Mouse (Mus musculus) neural tube, embryonic 11.5 days (tissue): ENCODE data around the gene Gm20388. TPM values are rescaled to one million over a fixed set of nuclear protein-coding genes. Genes with fewer than 3 reads are reported as not detected.
"Not testable (repeated sequence)": the region's sequence is repeated elsewhere in the genome, so short reads cannot be mapped to it uniquely, and the experiment has no call there.

ENCODE experiments used
- ATAC-seq: fragments of 200-750 bp; cut with Nextera tagmentation; 2 replicates; pipeline ENCODE4 v1.8.0; 2017; ENCODE audit warnings: moderate number of reproducible peaks, mild to moderate bottlenecking, moderate TSS enrichment, moderate library complexity; ENCODE audit not compliant: insufficient read depth, low FRiP score, low TSS enrichment
- DNase-seq: peaks from one replicate; pipeline ENCODE4 v3.0.0-alpha.2; 2015; ENCODE audit warnings: low spot score
- H3K27ac ChIP-seq: fragments of 300-500 bp; sonication (generic); 2 replicates; pipeline ENCODE4 v1.5.1; 2014; ENCODE audit warnings: low read depth, mild to moderate bottlenecking, low read length
- H3K27me3 ChIP-seq: fragments of 300-500 bp; sonication (generic); 2 replicates; pipeline ENCODE4 v1.6.1; 2014; ENCODE audit warnings: mild to moderate bottlenecking, low read length, mixed read lengths; ENCODE audit not compliant: control insufficient read depth, insufficient read depth
- H3K36me3 ChIP-seq: fragments of 300-500 bp; sonication (generic); 2 replicates; pipeline ENCODE4 v1.6.1; 2014; ENCODE audit warnings: mild to moderate bottlenecking, low read length, moderate library complexity, mixed read lengths; ENCODE audit not compliant: control insufficient read depth, insufficient read depth
- H3K4me1 ChIP-seq: fragments of 300-500 bp; sonication (generic); 2 replicates; pipeline ENCODE4 v1.6.1; 2014; ENCODE audit warnings: low read length, mixed read lengths; ENCODE audit not compliant: control insufficient read depth, insufficient read depth
- H3K4me2 ChIP-seq: fragments of 300-500 bp; sonication (generic); 2 replicates; pipeline ENCODE4 v1.6.1; 2014; ENCODE audit warnings: low read depth, mild to moderate bottlenecking, moderate library complexity
- H3K4me3 ChIP-seq: fragments of 300-500 bp; sonication (generic); 2 replicates; pipeline ENCODE4 v1.5.1; 2014; ENCODE audit warnings: low read depth, low read length
- H3K9ac ChIP-seq: fragments of 300-500 bp; sonication (generic); 2 replicates; pipeline ENCODE4 v1.6.1; 2014; ENCODE audit warnings: mild to moderate bottlenecking, low read length
- H3K9me3 ChIP-seq: fragments of 300-500 bp; sonication (generic); 2 replicates; pipeline ENCODE4 v1.6.1; 2016; ENCODE audit warnings: low read length; ENCODE audit not compliant: control insufficient read depth
- WGBS: fragments of 180-500 bp; shearing (Covaris S2); extraction: QIAGEN DNeasy Blood & Tissue Kit; methylation state at CpG from one replicate; pipeline ENCODE4 v1.1.7; 2014; 5-methylcytosine and 5-hydroxymethylcytosine counted together
- polyA plus RNA-seq: library from polyadenylated mRNA; unstranded; fragments of >200 nt; fragmentation: Nextera tagmentation; extraction: Ambion mirVana; gene quantifications from 2 replicates; pipeline ENCODE4 v1.2.1, GENCODE M21; 2014

Gene Gm20388
- polyA plus RNA-seq, 1 experiment from 2014 or later: not detected

GRCm38 (mm10) chr8:120668374-120668905 is 757.8 kb downstream of the Gm20388 start, which contains the start of gene Emc8:
Gene Emc8, minus strand, starts transcription at chr8:120668573.
- Histone ChIP-seq H3K27me3 (no peaks in the 10 kb centered on the region), H3K36me3 (peaks cover 8% of the 10 kb centered on the region), H3K9ac (peak within 1 kb of the TSS; percentile 93), H3K4me1 (peaks cover 13% of the 10 kb centered on the region), H3K27ac (peak within 1 kb of the TSS; percentile 77), H3K4me2 (peak within 1 kb of the TSS; percentile 74), H3K9me3 (no peaks in the 10 kb centered on the region), H3K4me3 (peak within 1 kb of the TSS; percentile 96)
- 1% methylated on average over 41 of the region's 51 CpGs for WGBS
- DNase-seq (no peak), ATAC-seq (no peak)

- Histone ChIP-seq H3K36me3 (peaks cover 10% of the 10 kb centered on the region), H3K4me2 (no peak overlapping the region), H3K27ac (no peak overlapping the region), H3K9ac (no peak overlapping the region), H3K9me3 (no peaks in the 10 kb centered on the region), H3K4me3 (no peak overlapping the region), H3K4me1 (peaks cover 6% of the 10 kb centered on the region), H3K27me3 (no peaks in the 10 kb centered on the region)
- 70% methylated on average over 6 of the region's 6 CpGs for WGBS
- no peak for DNase-seq
- ATAC-seq: no peak
Observed at GRCm38 (mm10) chr8:120671775-120672174, 761.1 kb downstream of the Gm20388 start.

- Histone ChIP-seq H3K4me2 (no peak overlapping the region), H3K9me3 (no peaks in the 10 kb centered on the region), H3K4me1 (0 out of 2 replicates have a peak, but pooled peaks cover 2% of the 10 kb centered on the region), H3K9ac (no peak overlapping the region), H3K27ac (no peak overlapping the region), H3K36me3 (peaks cover 10% of the 10 kb centered on the region), H3K27me3 (no peaks in the 10 kb centered on the region), H3K4me3 (no peak overlapping the region)
- ATAC-seq (no peak), DNase-seq (no peak)
- 91% methylated on average over 16 of the region's 16 CpGs for WGBS
Observed at GRCm38 (mm10) chr8:120672626-120673229, 762.1 kb downstream of the Gm20388 start.

GRCm38 (mm10) chr8:120673298-120673697 is 762.7 kb downstream of the Gm20388 start:
- no peak for ATAC-seq
- peaks cover 10% of the 10 kb centered on the region for H3K36me3 ChIP-seq
- 94% methylated on average over 7 of the region's 7 CpGs for WGBS

GRCm38 (mm10) chr8:120675718-120676117 is 765.1 kb downstream of the Gm20388 start:
- DNase-seq (no peak), ATAC-seq (no peak)
- Histone ChIP-seq H3K9ac (no peak overlapping the region), H3K4me3 (no peak overlapping the region), H3K27me3 (no peaks in the 10 kb centered on the region), H3K9me3 (no peaks in the 10 kb centered on the region), H3K27ac (no peak overlapping the region), H3K4me2 (no peak overlapping the region), H3K36me3 (peaks cover 10% of the 10 kb centered on the region), H3K4me1 (no peaks in the 10 kb centered on the region)
- WGBS: 70% methylated on average over 8 of the region's 8 CpGs

More at GRCm38 (mm10) chr8:120673298-120673697, 762.7 kb downstream of the Gm20388 start:
- Histone ChIP-seq H3K9me3 (no peaks in the 10 kb centered on the region), H3K4me2 (no peak overlapping the region), H3K9ac (no peak overlapping the region), H3K4me1 (0 out of 2 replicates have a peak, but pooled peaks cover 2% of the 10 kb centered on the region), H3K4me3 (no peak overlapping the region), H3K27ac (no peak overlapping the region), H3K27me3 (no peaks in the 10 kb centered on the region)
- DNase-seq: no peak

- peak; percentile 88 for DNase-seq
- Histone ChIP-seq H3K9me3 (no peaks in the 10 kb centered on the region), H3K27ac (no peak overlapping the region), H3K4me2 (no peak overlapping the region), H3K4me1 (no peaks in the 10 kb centered on the region), H3K36me3 (peaks cover 2% of the 10 kb centered on the region), H3K4me3 (no peak overlapping the region), H3K9ac (no peak overlapping the region), H3K27me3 (no peaks in the 10 kb centered on the region)
- WGBS: 15% methylated on average over 10 of the region's 10 CpGs
- ATAC-seq: 0 out of 2 replicates have a peak, but pooled peaks have one; percentile 45
Observed at GRCm38 (mm10) chr8:120678447-120678846, 767.8 kb downstream of the Gm20388 start.

GRCm38 (mm10) chr8:120679629-120680387 is 769.2 kb downstream of the Gm20388 start:
- no peak overlapping the region for H3K4me2 ChIP-seq
- H3K4me3 ChIP-seq: no peak overlapping the region
- DNase-seq (no peak), ATAC-seq (no peak)
- H3K27me3 ChIP-seq: no peaks in the 10 kb centered on the region
- 61% methylated on average over 11 of the region's 11 CpGs for WGBS
- no peaks in the 10 kb centered on the region for H3K4me1 ChIP-seq
- H3K27ac ChIP-seq: no peak overlapping the region
- H3K9me3 ChIP-seq: no peaks in the 10 kb centered on the region
- no peaks in the 10 kb centered on the region for H3K36me3 ChIP-seq
- H3K9ac ChIP-seq: no peak overlapping the region

- DNase-seq: peak; percentile 45
Observed at GRCm38 (mm10) chr8:120680405-120680804, 769.8 kb downstream of the Gm20388 start.

More at GRCm38 (mm10) chr8:120680405-120680804, 769.8 kb downstream of the Gm20388 start:
- not testable (repeated sequence) for H3K36me3 ChIP-seq, H3K4me2 ChIP-seq, H3K4me1 ChIP-seq, ATAC-seq, H3K4me3 ChIP-seq, H3K27ac ChIP-seq, H3K9ac ChIP-seq, H3K9me3 ChIP-seq, H3K27me3 ChIP-seq
- 66% methylated on average over 7 of the region's 7 CpGs for whole genome bisulfite sequencing
